In the genomic region with DNA sequence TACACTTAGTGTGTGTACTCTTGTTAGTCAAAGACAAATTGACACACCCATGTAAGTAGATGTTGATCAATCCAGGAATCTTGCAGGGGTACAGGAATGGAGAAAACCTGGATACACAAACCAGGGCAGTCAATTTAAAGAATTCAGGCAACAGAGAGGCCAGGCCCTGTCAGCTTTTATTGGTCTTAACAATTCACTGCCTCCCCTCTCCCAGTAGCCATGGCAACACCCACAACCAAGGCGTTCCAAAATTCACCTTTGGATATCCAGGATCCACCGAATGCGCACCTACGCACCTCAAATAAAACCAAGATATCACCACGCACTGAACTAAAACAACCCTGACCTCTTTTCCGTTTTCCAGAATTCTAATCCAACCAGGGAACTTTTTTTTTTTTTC, we compare ENCODE assay signal across 8 mouse cellular contexts. TPM values are rescaled to one million over a fixed set of nuclear protein-coding genes. Genes with fewer than 3 reads are reported as not detected.
A peak's percentile ranks its signal among the peaks of the same experiment; 100 is the strongest.
DNase-seq lines count a peak whose midpoint lies in the region; ATAC-seq and TF ChIP-seq lines count a peak whose summit lies in the region.

No protein-coding gene starts in this region.

- no peaks in the 10 kb centered on the region for H3K36me3 ChIP-seq in liver, adult 2 months (ENCODE audit: control insufficient read depth, insufficient read depth, low read length)
- no peaks in the 10 kb centered on the region for H3K36me3 ChIP-seq in heart, embryonic 16.5 days (ENCODE audit: control insufficient read depth, insufficient read depth)
- no peaks in the 10 kb centered on the region for H3K36me3 ChIP-seq in liver, embryonic 11.5 days (ENCODE audit: control insufficient read depth, insufficient read depth, low read length)
- H3K36me3 ChIP-seq in neural tube, embryonic 13.5 days, result no peaks in the 10 kb centered on the region

- H3K4me1 ChIP-seq in liver, adult 2 months (ENCODE audit: control insufficient read depth, insufficient read depth, low read length), result peaks cover 7% of the 10 kb centered on the region
- peaks cover 8% of the 10 kb centered on the region; the same call in 1 of the 2 replicates for H3K4me1 ChIP-seq in heart, embryonic 16.5 days (ENCODE audit: control insufficient read depth, insufficient read depth, low read length)
- H3K4me1 ChIP-seq in liver, embryonic 11.5 days (replicated peaks; ENCODE audit: control insufficient read depth, insufficient read depth, low read length), result peaks cover 9% of the 10 kb centered on the region
- peaks cover 18% of the 10 kb centered on the region for H3K4me1 ChIP-seq in neural tube, embryonic 13.5 days (replicated peaks)

- no peak for TF ChIP-seq POLR2A in liver, adult 2 months (IDR thresholded peaks at IDR 0.05; ENCODE audit: extremely low read depth, insufficient read depth, low read length)

- no peaks in the 10 kb centered on the region for H3K27me3 ChIP-seq in liver, adult 2 months (ENCODE audit: control insufficient read depth, insufficient read depth, low read length)
- H3K27me3 ChIP-seq in heart, embryonic 16.5 days (ENCODE audit: control insufficient read depth, insufficient read depth, low read length), result no peaks in the 10 kb centered on the region
- no peaks in the 10 kb centered on the region for H3K27me3 ChIP-seq in liver, embryonic 11.5 days (replicated peaks; ENCODE audit: control insufficient read depth, insufficient read depth, low read length)
- no peaks in the 10 kb centered on the region for H3K27me3 ChIP-seq in neural tube, embryonic 13.5 days

- H3K4me3 ChIP-seq in liver, adult 2 months (ENCODE audit: insufficient read depth, low read depth, low read length), result peak overlapping the region; percentile 59
- H3K4me3 ChIP-seq in heart, embryonic 16.5 days (ENCODE audit: low read length), result peak overlapping the region; percentile 59
- H3K4me3 ChIP-seq in liver, embryonic 11.5 days (ENCODE audit: low read depth, low read length), result peak overlapping the region; percentile 68
- peak overlapping the region; percentile 58 for H3K4me3 ChIP-seq in neural tube, embryonic 13.5 days

- H3K9ac ChIP-seq in liver, adult 2 months (ENCODE audit: low read depth, low read length), result peak overlapping the region; percentile 49; the same call in 1 of the 2 replicates
- peak overlapping the region; percentile 75 for H3K9ac ChIP-seq in heart, embryonic 16.5 days (ENCODE audit: low read length)
- peak overlapping the region; percentile 77 for H3K9ac ChIP-seq in liver, embryonic 11.5 days (ENCODE audit: low read depth, low read length)
- H3K9ac ChIP-seq in neural tube, embryonic 13.5 days, result peak overlapping the region; percentile 89

- no peak overlapping the region; the same call in 1 of the 2 replicates for H3K27ac ChIP-seq in liver, adult 2 months (replicated peaks; ENCODE audit: insufficient read depth, low read depth, low read length)
- peak overlapping the region; percentile 98 for H3K27ac ChIP-seq in heart, embryonic 16.5 days (ENCODE audit: low read length)
- H3K27ac ChIP-seq in liver, embryonic 11.5 days (ENCODE audit: low read depth, low read length), result peak overlapping the region; percentile 93
- H3K27ac ChIP-seq in neural tube, embryonic 13.5 days (replicated peaks), result peak overlapping the region; percentile 100

- WGBS in liver, adult 2 months, result 3% methylated on average over 6 of the region's 6 CpGs
- 12% methylated on average over 6 of the region's 6 CpGs for WGBS in heart, embryonic 16.5 days
- 28% methylated on average over 6 of the region's 6 CpGs for WGBS in liver, embryonic 11.5 days
- whole genome bisulfite sequencing in neural tube, embryonic 13.5 days, result 2% methylated on average over 6 of the region's 6 CpGs

- H3K9me3 ChIP-seq in heart, embryonic 16.5 days (replicated peaks; ENCODE audit: control insufficient read depth, low read length), result peaks cover 3% of the 10 kb centered on the region; the same call in 1 of the 2 replicates
- peaks cover 4% of the 10 kb centered on the region; the same call in 1 of the 2 replicates for H3K9me3 ChIP-seq in liver, embryonic 11.5 days (ENCODE audit: control insufficient read depth, low read length)
- 0 out of 2 replicates have a peak, but pooled peaks cover 5% of the 10 kb centered on the region for H3K9me3 ChIP-seq in neural tube, embryonic 13.5 days

- TF ChIP-seq CTCF in liver, adult 2 months (IDR thresholded peaks at IDR 0.05; ENCODE audit: low read depth, low read length), result no peak

- no peaks in the 10 kb centered on the region for H3K79me2 ChIP-seq in liver, adult 2 months (ENCODE audit: control insufficient read depth, insufficient read depth, low read length)

- ATAC-seq in heart, embryonic 16.5 days (replicated peaks; ENCODE audit: extremely low read depth, insufficient read depth, low FRiP score), result no peak
- no peak for ATAC-seq in liver, embryonic 11.5 days (replicated peaks; ENCODE audit: low FRiP score)
- no peak for ATAC-seq in neural tube, embryonic 13.5 days (ENCODE audit: low read depth)
- ATAC-seq in granulocyte monocyte progenitor cell, adult 5-6 weeks (replicated peaks; ENCODE audit: poor library complexity, severe bottlenecking), result no peak

- DNase-seq in liver, adult 2 months (ENCODE audit: extremely low read depth, low read depth, low spot score), result peak; percentile 41
- no peak for DNase-seq in liver
- DNase-seq in cerebellum, adult 8-10 months, result peak; percentile 57
- DNase-seq in liver, embryonic 11.5 days (ENCODE audit: low spot score), result no peak
- DNase-seq in frontal cortex, postnatal 14 days (ENCODE audit: low spot score in 2 of 2), result no peak

- peak overlapping the region; percentile 78 for H3K4me2 ChIP-seq in heart, embryonic 16.5 days (ENCODE audit: low read depth, low read length)
- H3K4me2 ChIP-seq in liver, embryonic 11.5 days, result peak overlapping the region; percentile 80
- H3K4me2 ChIP-seq in neural tube, embryonic 13.5 days, result peak overlapping the region; percentile 83

RNA-seq across cellular contexts. Expression of a gene that starts 12.9 kb away (rescaled TPM):
- 117 and 123 TPM in 2 replicates for total RNA-seq in liver, adult 2 months (2014; rRNA removed)
- polyA plus RNA-seq in liver, adult 2 months (2012; rRNA removed), result 114 and 119 TPM in 2 replicates
- 756 and 762 TPM in 2 replicates for polyA plus RNA-seq in heart, embryonic 16.5 days (2015; fragmentation: Nextera tagmentation; extraction: Ambion mirVana)
- 957 and 975 TPM in 2 replicates for polyA plus RNA-seq in liver, embryonic 11.5 days (2014; fragmentation: Nextera tagmentation; extraction: Ambion mirVana)
- 2,474 and 2,486 TPM in 2 replicates for polyA plus RNA-seq in neural tube, embryonic 13.5 days (2015; fragmentation: Nextera tagmentation; extraction: Ambion mirVana)
- 154 and 167 TPM in 2 replicates for total RNA-seq in granulocyte monocyte progenitor cell, adult 5-6 weeks (2014; fragmentation: Nextera tagmentation)
- total RNA-seq in granulocyte monocyte progenitor cell, adult 5-6 weeks (2017), result 549 and 572 TPM in 2 replicates

RNA-seq across cellular contexts. Expression of a gene that starts 26.9 kb away (rescaled TPM):
- 6.8 and 8.1 TPM in 2 replicates for total RNA-seq in liver, adult 2 months (2014; rRNA removed)
- polyA plus RNA-seq in liver, adult 2 months (2012; rRNA removed), result 3.4 and 4.5 TPM in 2 replicates
- 8.6 and 9.8 TPM in 2 replicates for polyA plus RNA-seq in heart, embryonic 16.5 days (2015; fragmentation: Nextera tagmentation; extraction: Ambion mirVana)
- 14.0 and 14.3 TPM in 2 replicates for polyA plus RNA-seq in liver, embryonic 11.5 days (2014; fragmentation: Nextera tagmentation; extraction: Ambion mirVana)
- polyA plus RNA-seq in neural tube, embryonic 13.5 days (2015; fragmentation: Nextera tagmentation; extraction: Ambion mirVana), result 11.5 and 11.8 TPM in 2 replicates
- 11.1 and 19.6 TPM in 2 replicates for total RNA-seq in granulocyte monocyte progenitor cell, adult 5-6 weeks (2014; fragmentation: Nextera tagmentation)
- 26.8 and 34.4 TPM in 2 replicates for total RNA-seq in granulocyte monocyte progenitor cell, adult 5-6 weeks (2017)

Comparison
In these comparisons a context has a peak if more than half of its experiments do, and no peak if none do; other contexts are left out.
1. DNase-seq: peak in liver, adult 2 months (single experiment) and cerebellum, adult 8-10 months (single experiment); none in liver (single experiment), liver, embryonic 11.5 days (single experiment) and frontal cortex, postnatal 14 days (0 of 2).
2. Peak in every context shown above with its lines, with median percentiles within 50 percentile points of each other: H3K4me3 ChIP-seq, H3K9ac ChIP-seq and H3K4me2 ChIP-seq.